Mouse (Mus musculus) MEL (cell line): ENCODE data around the gene Atg4a-ps. TPM values are rescaled to one million over a fixed set of nuclear protein-coding genes. Genes with fewer than 3 reads are reported as not detected.

Source experiments
- DNase-seq: peaks from one replicate; pipeline ENCODE4 v3.0.0; 2011; ENCODE audit warnings: low read depth, low spot score
- H3K27ac ChIP-seq: 2 replicates; pipeline ENCODE4 v1.5.1; 2012; ENCODE audit warnings: low read depth, mild to moderate bottlenecking, control low read depth, low read length, moderate library complexity; ENCODE audit not compliant: control insufficient read depth
- H3K27me3 ChIP-seq, 2 experiments: fragments of 150-350 bp in 1 of 2; sonication (generic) in 1 of 2; 2 replicates each; pipeline ENCODE4 v1.6.1; 2012; ENCODE audit warnings: low read length in 2 of 2, mild to moderate bottlenecking in 2 of 2, improper control_type of control experiment in 1 of 2, moderate library complexity in 1 of 2; ENCODE audit not compliant: insufficient read depth in 2 of 2, control insufficient read depth in 1 of 2
- H3K36me3 ChIP-seq, 2 experiments: 2 replicates each; pipeline ENCODE4 v1.6.1; 2012 to 2014; ENCODE audit warnings: low read length in 2 of 2, improper control_type of control experiment in 1 of 2, inconsistent platforms in 1 of 2, mild to moderate bottlenecking in 1 of 2; ENCODE audit not compliant: insufficient read depth in 2 of 2, control insufficient read depth in 1 of 2
- H3K4me1 ChIP-seq, 2 experiments: fragments of 150-350 bp in 1 of 2; sonication (generic) in 1 of 2; 2 replicates each; pipeline ENCODE4 v1.6.1; 2012; ENCODE audit warnings: low read length in 2 of 2, improper control_type of control experiment in 1 of 2, mild to moderate bottlenecking in 1 of 2; ENCODE audit not compliant: insufficient read depth in 2 of 2, control insufficient read depth in 1 of 2
- H3K4me3 ChIP-seq, 2 experiments: fragments of 150-350 bp in 1 of 2; sonication (generic) in 1 of 2; 2 replicates each; pipeline ENCODE4 v1.5.1; 2012; ENCODE audit warnings: low read depth in 2 of 2, low read length in 2 of 2, mild to moderate bottlenecking in 2 of 2, moderate library complexity in 2 of 2, control low read depth in 1 of 2, improper control_type of control experiment in 1 of 2; ENCODE audit not compliant: control insufficient read depth in 1 of 2, insufficient read depth in 1 of 2
- H3K79me2 ChIP-seq: 2 replicates; pipeline ENCODE4 v1.6.1; 2012; ENCODE audit warnings: mild to moderate bottlenecking, low read length, moderate library complexity; ENCODE audit not compliant: control insufficient read depth, poor library complexity, insufficient read depth
- H3K9ac ChIP-seq: 2 replicates; pipeline ENCODE4 v1.6.1; 2012; ENCODE audit warnings: low read depth, mild to moderate bottlenecking, control low read depth, low read length, moderate library complexity; ENCODE audit not compliant: control insufficient read depth, poor library complexity, severe bottlenecking
- H3K9me3 ChIP-seq: fragments of 150-350 bp; sonication (generic); replicated peaks from 2 replicates; pipeline ENCODE4 v1.6.1; 2012; ENCODE audit warnings: mild to moderate bottlenecking, low read length, improper control_type of control experiment, moderate library complexity; ENCODE audit not compliant: insufficient read depth
- BHLHE40 ChIP-seq: IDR thresholded peaks from 2 replicates; pipeline ENCODE4 v1.6.1; 2012; ENCODE audit warnings: low read depth, mild to moderate bottlenecking, inconsistent platforms, low read length, improper control_type of control experiment, borderline replicate concordance
- CTCF ChIP-seq, 3 experiments: IDR thresholded peaks in 2 of 3; conservative IDR thresholded peaks in 1 of 3; 2 replicates each; pipeline ENCODE4 v1.5.1; 2011 to 2012; ENCODE audit warnings: low read length in 3 of 3, low read depth in 2 of 3, mild to moderate bottlenecking in 2 of 3, improper control_type of control experiment in 1 of 3, inconsistent platforms in 1 of 3, mixed read lengths in 1 of 3, moderate library complexity in 1 of 3; ENCODE audit not compliant: control insufficient read depth in 1 of 3, insufficient read depth in 1 of 3, poor library complexity in 1 of 3, severe bottlenecking in 1 of 3
- E2F4 ChIP-seq: IDR thresholded peaks from 2 replicates; pipeline ENCODE4 v1.6.1; 2011; ENCODE audit warnings: low read depth, low read length, improper control_type of control experiment, borderline replicate concordance
- ELF1 ChIP-seq: IDR thresholded peaks from 2 replicates; pipeline ENCODE4 v1.6.1; 2014; ENCODE audit warnings: low read depth, mild to moderate bottlenecking, inconsistent platforms, low read length, improper control_type of control experiment, moderate library complexity
- GABPA ChIP-seq: IDR thresholded peaks from 2 replicates; pipeline ENCODE4 v1.6.1; 2012; ENCODE audit warnings: low read depth, mild to moderate bottlenecking, inconsistent platforms, low read length, improper control_type of control experiment, moderate library complexity
- HCFC1 ChIP-seq: IDR thresholded peaks from 2 replicates; pipeline ENCODE4 v1.6.1; 2012; ENCODE audit warnings: low read depth, mild to moderate bottlenecking, inconsistent platforms, low read length, improper control_type of control experiment, moderate library complexity
- KAT2A ChIP-seq: conservative IDR thresholded peaks from 2 replicates; pipeline ENCODE4 v1.6.1; 2012; ENCODE audit warnings: low read depth, low read length, improper control_type of control experiment, inconsistent platforms
- MXI1 ChIP-seq: IDR thresholded peaks from 2 replicates; pipeline ENCODE4 v1.6.1; 2011; ENCODE audit warnings: mild to moderate bottlenecking, low read depth, low read length, improper control_type of control experiment
- MYB ChIP-seq: IDR thresholded peaks from 2 replicates; pipeline ENCODE4 v1.6.1; 2011; ENCODE audit warnings: mild to moderate bottlenecking, low read depth, low read length, improper control_type of control experiment
- MYC ChIP-seq: IDR thresholded peaks from 2 replicates; pipeline ENCODE4 v1.6.1; 2011; ENCODE audit warnings: low read depth, mild to moderate bottlenecking, low read length, improper control_type of control experiment, moderate library complexity
- NELFE ChIP-seq: IDR thresholded peaks from 2 replicates; pipeline ENCODE4 v1.6.1; 2011; ENCODE audit warnings: low read depth, low read length, improper control_type of control experiment
- POLR2AphosphoS2 ChIP-seq: IDR thresholded peaks from 2 replicates; pipeline ENCODE4 v1.6.1; 2011; ENCODE audit warnings: low read length, improper control_type of control experiment
- POLR2AphosphoS5 ChIP-seq: IDR thresholded peaks from 2 replicates; pipeline ENCODE4 v1.6.1; 2012; ENCODE audit warnings: low read depth, borderline replicate concordance, mild to moderate bottlenecking, inconsistent platforms, low read length, moderate library complexity, mixed read lengths
- SIN3A ChIP-seq: IDR thresholded peaks from 2 replicates; pipeline ENCODE4 v1.6.1; 2012; ENCODE audit warnings: low read length, improper control_type of control experiment, inconsistent platforms
- SMC3 ChIP-seq: IDR thresholded peaks from 2 replicates; pipeline ENCODE4 v1.6.1; 2011; ENCODE audit warnings: low read depth, low read length, improper control_type of control experiment
- TAL1 ChIP-seq: IDR thresholded peaks from 2 replicates; pipeline ENCODE4 v1.6.1; 2012; ENCODE audit warnings: mild to moderate bottlenecking, inconsistent platforms, low read length, moderate library complexity, mixed read lengths
- TCF12 ChIP-seq: IDR thresholded peaks from 2 replicates; pipeline ENCODE4 v1.6.1; 2014; ENCODE audit warnings: low read depth, mild to moderate bottlenecking, inconsistent platforms, low read length, improper control_type of control experiment, moderate library complexity
- ZMIZ1 ChIP-seq: IDR thresholded peaks from 2 replicates; pipeline ENCODE4 v1.6.1; 2012; ENCODE audit warnings: low read depth, mild to moderate bottlenecking, inconsistent platforms, low read length, improper control_type of control experiment, moderate library complexity
- ZNF384 ChIP-seq: IDR thresholded peaks from 2 replicates; pipeline ENCODE4 v1.6.1; 2012; ENCODE audit warnings: low read depth, mild to moderate bottlenecking, inconsistent platforms, low read length, improper control_type of control experiment
- polyA plus RNA-seq, 2 experiments: library from polyadenylated mRNA; stranded (reverse) in 1 of 2; unstranded in 1 of 2; fragments of >175 nt in 1 of 2; fragments of >200 nt in 1 of 2; gene quantifications; 2 replicates each; pipeline versions ENCODE4 v1.2.1 to v1.2.4; 2012; ENCODE audit warnings: low replicate concordance in 2 of 2, low read depth in 1 of 2; ENCODE audit not compliant: insufficient read length in 2 of 2, insufficient read depth in 1 of 2, missing spikeins in 1 of 2
- total RNA-seq: library from RNA; depleted of rRNA; stranded (reverse); fragments of 300-350 nt; gene quantifications from 2 replicates; pipeline ENCODE4 v1.2.3, GENCODE M21; 2012

Atg4a-ps gene
- total and polyA plus RNA-seq, 3 experiments = 0.81 to 3.4 TPM; not detected in 1

GRCm38 (mm10) chr3:103689043-103689442 is 43.2 kb upstream of the Atg4a-ps start:
- Histone ChIP-seq H3K27ac (no peak overlapping the region), H3K4me1 (no peaks in the 10 kb centered on the region), H3K9me3 (no peaks in the 10 kb centered on the region), H3K36me3 (no peaks in the 10 kb centered on the region), H3K79me2 (no peaks in the 10 kb centered on the region), H3K4me3 (no peak overlapping the region), H3K27me3 (no peaks in the 10 kb centered on the region; a peak in 2 of 4 replicates), H3K9ac (no peak overlapping the region)
- TF ChIP-seq MYC (no peak), BHLHE40 (no peak), NELFE (no peak), TCF12 (no peak), ZNF384 (no peak), GABPA (no peak), POLR2AphosphoS5 (no peak)
- DNase-seq = no peak

GRCm38 (mm10) chr3:103683966-103684319 is 38.1 kb upstream of the Atg4a-ps start:
- Histone ChIP-seq H3K4me3 (no peak overlapping the region), H3K79me2 (no peaks in the 10 kb centered on the region), H3K9ac (no peak overlapping the region), H3K4me1 (no peaks in the 10 kb centered on the region), H3K36me3 (no peaks in the 10 kb centered on the region), H3K27me3 (peaks cover 0 to 2% of the 10 kb centered on the region in 2 experiments; a peak in 1 of 4 replicates), H3K9me3 (no peaks in the 10 kb centered on the region), H3K27ac (no peak overlapping the region)
- no peak for TF ChIP-seq ZMIZ1
- no peak for TF ChIP-seq MXI1
- TF ChIP-seq KAT2A = no peak
- TF ChIP-seq SMC3 = no peak
- TF ChIP-seq E2F4 = no peak
- TF ChIP-seq ELF1 = no peak
- no peak for TF ChIP-seq NELFE
- no peak for TF ChIP-seq TCF12
- no peak for TF ChIP-seq SIN3A
- TF ChIP-seq TAL1 = no peak
- no peak for TF ChIP-seq CTCF (IDR thresholded peaks at IDR 0.05 in 2 of 3, conservative IDR thresholded peaks at IDR 0.05 in 1 of 3; ENCODE audit: control insufficient read depth in 1 of 3, insufficient read depth in 1 of 3, low read depth in 2 of 3, low read length in 3 of 3, poor library complexity in 1 of 3, severe bottlenecking in 1 of 3)
- TF ChIP-seq GABPA = no peak
- no peak for TF ChIP-seq MYB
- no peak for TF ChIP-seq HCFC1
- no peak for TF ChIP-seq POLR2AphosphoS2
- DNase-seq = no peak
